Comparison of ENCODE assay signal across 16 mouse cellular contexts in genomic region chr16:21351289-21351688, GRCm38 (mm10).
"Had no signal": no experiment of that assay in that cellular context is flagged by ENCODE, and none has a peak within 500 bp of the region (broad histone marks: within the 10 kb centered on the region; RNA-seq: fewer than 3 reads in every experiment).

No protein-coding gene starts in this region.

- H3K4me3 ChIP-seq: neural tube, embryonic 13.5 days; neural tube, embryonic 15.5 days; stomach, embryonic 15.5 days had no signal

- H3K4me1 ChIP-seq: neural tube, embryonic 13.5 days; stomach, embryonic 15.5 days had no signal

- H3K9me3 ChIP-seq: neural tube, embryonic 13.5 days; neural tube, embryonic 15.5 days; stomach, embryonic 15.5 days had no signal

- H3K27me3 ChIP-seq: neural tube, embryonic 13.5 days; neural tube, embryonic 15.5 days; stomach, embryonic 15.5 days had no signal

- H3K9ac ChIP-seq: neural tube, embryonic 13.5 days; neural tube, embryonic 15.5 days; stomach, embryonic 15.5 days had no signal

- H3K36me3 ChIP-seq: neural tube, embryonic 13.5 days; neural tube, embryonic 15.5 days; stomach, embryonic 15.5 days had no signal

- H3K4me2 ChIP-seq: neural tube, embryonic 13.5 days; neural tube, embryonic 15.5 days; stomach, embryonic 15.5 days had no signal

- H3K27ac ChIP-seq: neural tube, embryonic 13.5 days; neural tube, embryonic 15.5 days; stomach, embryonic 15.5 days; stomach, postnatal 0 days had no signal

- DNase-seq: retina, postnatal 1 day; right cerebral cortex, adult 18-20 months; right cerebral cortex, postnatal 14 days; right cerebral cortex, postnatal 25 days; right cerebral cortex, postnatal 4 days; spleen, adult 18-20 months; thymus, adult 18-20 months; thymus, adult 2 months; thymus, postnatal 14 days; thymus, postnatal 25 days; thymus, postnatal 36 days; thymus, postnatal 4 days had no signal
